ENCODE assay signal across 8 mouse cellular contexts in the genomic region with DNA sequence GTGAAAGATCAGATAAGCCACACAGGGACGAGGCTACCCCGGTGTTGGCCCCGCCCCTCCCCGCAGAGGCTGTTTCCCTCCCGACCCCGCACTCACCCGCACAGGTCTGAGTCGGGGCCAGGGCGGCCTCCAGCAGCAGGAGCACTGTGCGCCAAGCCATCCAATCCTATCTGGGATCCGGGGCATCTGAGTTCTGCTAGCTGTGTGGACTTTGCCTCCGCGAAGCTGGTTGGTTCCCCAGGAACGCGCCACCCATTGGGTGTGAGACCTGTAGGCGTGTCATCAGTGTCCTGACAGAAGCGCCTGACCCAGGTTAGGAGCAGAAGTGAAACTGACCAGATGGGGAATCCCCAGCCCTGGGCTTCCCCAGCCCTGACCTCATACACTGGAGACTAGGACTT. TPM values are rescaled to one million over a fixed set of nuclear protein-coding genes. Genes with fewer than 3 reads are reported as not detected.
A peak's percentile ranks its signal among the peaks of the same experiment; 100 is the strongest.
DNase-seq lines count a peak whose midpoint lies in the region; ATAC-seq lines count a peak whose summit lies in the region.

No protein-coding gene starts in this region.

- peak overlapping the region; percentile 33 for H3K4me3 ChIP-seq in embryonic facial prominence, embryonic 14.5 days (ENCODE audit: low read depth, low read length)
- peak overlapping the region; percentile 35 to 36; a peak in 3 of 4 replicates for H3K4me3 ChIP-seq in heart, embryonic 14.5 days (ENCODE audit: control insufficient read depth in 1 of 2, insufficient read depth in 1 of 2, low read depth in 1 of 2, low read length in 2 of 2)
- H3K4me3 ChIP-seq in kidney, embryonic 16.5 days (ENCODE audit: low read length) = peak overlapping the region; percentile 43

- peak overlapping the region; percentile 41 for H3K9ac ChIP-seq in embryonic facial prominence, embryonic 14.5 days (ENCODE audit: low read depth, low read length)
- peak overlapping the region; percentile 46; the same call in 1 of the 2 replicates for H3K9ac ChIP-seq in heart, embryonic 14.5 days (ENCODE audit: low read length)
- peak overlapping the region; percentile 43 for H3K9ac ChIP-seq in kidney, embryonic 16.5 days (replicated peaks; ENCODE audit: low read length)

- WGBS in embryonic facial prominence, embryonic 14.5 days = 0% methylated on average over 11 of the region's 17 CpGs
- under 1% methylated on average over 17 of the region's 17 CpGs for WGBS in heart, embryonic 14.5 days
- WGBS in kidney, embryonic 16.5 days = under 1% methylated on average over 17 of the region's 17 CpGs

- ATAC-seq in embryonic facial prominence, embryonic 14.5 days (ENCODE audit: low read depth) = no peak
- ATAC-seq in heart, embryonic 14.5 days (ENCODE audit: insufficient number of reproducible peaks, insufficient read depth, low FRiP score, low read depth) = 0 out of 2 replicates have a peak, but pooled peaks have one; percentile 23
- ATAC-seq in kidney, embryonic 16.5 days (ENCODE audit: low FRiP score, low TSS enrichment) = peak; percentile 82

- H3K4me1 ChIP-seq in embryonic facial prominence, embryonic 14.5 days (ENCODE audit: control insufficient read depth, insufficient read depth, low read length) = peaks cover 6% of the 10 kb centered on the region
- peaks cover 11 to 12% of the 10 kb centered on the region in 2 experiments; a peak in 2 of 4 replicates for H3K4me1 ChIP-seq in heart, embryonic 14.5 days (ENCODE audit: control insufficient read depth in 2 of 2, insufficient read depth in 2 of 2, low read length in 2 of 2)
- H3K4me1 ChIP-seq in kidney, embryonic 16.5 days (ENCODE audit: insufficient read depth, low read length) = peaks cover 14% of the 10 kb centered on the region

- peak overlapping the region; percentile 54 for H3K4me2 ChIP-seq in embryonic facial prominence, embryonic 14.5 days (ENCODE audit: low read depth, low read length)
- peak overlapping the region; percentile 63 for H3K4me2 ChIP-seq in heart, embryonic 14.5 days (ENCODE audit: low read length)
- peak overlapping the region; percentile 66 for H3K4me2 ChIP-seq in kidney, embryonic 16.5 days (replicated peaks; ENCODE audit: low read depth, low read length)

- no peaks in the 10 kb centered on the region for H3K36me3 ChIP-seq in embryonic facial prominence, embryonic 14.5 days (ENCODE audit: control insufficient read depth, insufficient read depth, low read length)
- no peaks in the 10 kb centered on the region for H3K36me3 ChIP-seq in heart, embryonic 14.5 days (ENCODE audit: control insufficient read depth, insufficient read depth, low read length)
- H3K36me3 ChIP-seq in kidney, embryonic 16.5 days (ENCODE audit: insufficient read depth, low read length) = no peaks in the 10 kb centered on the region

- DNase-seq in CD8-positive naive resting alpha-beta T cell, adult 2 months (ENCODE audit: low read depth in 2 of 2, low spot score in 2 of 2) = peak; percentile 58 to 63
- peak; percentile 87 for DNase-seq in adrenal gland, adult 8-10 months
- peak; percentile 44 for DNase-seq in embryonic facial prominence, embryonic 14.5 days (ENCODE audit: low spot score)
- peak; percentile 93 for DNase-seq in lung, postnatal 25 days (ENCODE audit: low spot score)
- DNase-seq in retina, postnatal 7 days (ENCODE audit: low read depth, low spot score) = peak; percentile 63
- DNase-seq in adipocyte (ENCODE audit: low spot score) = no peak

- no peak overlapping the region for H3K27ac ChIP-seq in embryonic facial prominence, embryonic 14.5 days (replicated peaks; ENCODE audit: low read depth, low read length)
- no peak overlapping the region for H3K27ac ChIP-seq in heart, embryonic 14.5 days (replicated peaks in 1 of 2; ENCODE audit: control insufficient read depth in 1 of 2, insufficient read depth in 1 of 2, low read depth in 2 of 2, low read length in 2 of 2)
- no peak overlapping the region for H3K27ac ChIP-seq in kidney, embryonic 16.5 days (ENCODE audit: low read length)

- no peaks in the 10 kb centered on the region for H3K9me3 ChIP-seq in embryonic facial prominence, embryonic 14.5 days (ENCODE audit: control insufficient read depth, low read length)
- no peaks in the 10 kb centered on the region for H3K9me3 ChIP-seq in heart, embryonic 14.5 days (ENCODE audit: control insufficient read depth, low read length)
- no peaks in the 10 kb centered on the region for H3K9me3 ChIP-seq in kidney, embryonic 16.5 days (ENCODE audit: low read length)

- H3K27me3 ChIP-seq in embryonic facial prominence, embryonic 14.5 days (replicated peaks; ENCODE audit: control insufficient read depth, insufficient read depth, low read length) = peaks cover 50% of the 10 kb centered on the region
- H3K27me3 ChIP-seq in heart, embryonic 14.5 days (ENCODE audit: control insufficient read depth, insufficient read depth, low read length) = peaks cover 46% of the 10 kb centered on the region
- H3K27me3 ChIP-seq in kidney, embryonic 16.5 days (ENCODE audit: insufficient read depth, low read length) = peaks cover 28% of the 10 kb centered on the region

RNA-seq across cellular contexts. Expression of a gene that starts 21.5 kb away (rescaled TPM):
- total RNA-seq in adrenal gland, adult 8-10 months (2022) = 100 to 1,000 TPM; 493 to 638 (median 583) TPM
- polyA plus RNA-seq in embryonic facial prominence, embryonic 14.5 days (2014; fragmentation: Nextera tagmentation; extraction: Ambion mirVana) = 20.8 and 30.8 TPM in 2 replicates
- 32.3 and 37.8 TPM in 2 replicates for polyA plus RNA-seq in heart, embryonic 14.5 days (2014; fragmentation: Nextera tagmentation; extraction: Ambion mirVana)
- polyA plus RNA-seq in kidney, embryonic 16.5 days (2015; fragmentation: Nextera tagmentation; extraction: Ambion mirVana) = 31.5 and 32.7 TPM in 2 replicates

RNA-seq across cellular contexts. Expression of a gene that starts 22.8 kb away (rescaled TPM):
- total RNA-seq in adrenal gland, adult 8-10 months (2022) = 100 to 1,000 TPM; 668 to 711 (median 693) TPM
- polyA plus RNA-seq in embryonic facial prominence, embryonic 14.5 days (2014; fragmentation: Nextera tagmentation; extraction: Ambion mirVana) = 2,078 and 2,095 TPM in 2 replicates
- polyA plus RNA-seq in heart, embryonic 14.5 days (2014; fragmentation: Nextera tagmentation; extraction: Ambion mirVana) = 1,085 and 1,186 TPM in 2 replicates
- polyA plus RNA-seq in kidney, embryonic 16.5 days (2015; fragmentation: Nextera tagmentation; extraction: Ambion mirVana) = 1,660 and 1,786 TPM in 2 replicates

RNA-seq across cellular contexts. Expression of a gene that starts 23.0 kb away (rescaled TPM):
- total RNA-seq in adrenal gland, adult 8-10 months (2022) = 10 to 100 TPM; 58.6 to 83.5 (median 69.6) TPM
- 38.6 and 41.6 TPM in 2 replicates for polyA plus RNA-seq in embryonic facial prominence, embryonic 14.5 days (2014; fragmentation: Nextera tagmentation; extraction: Ambion mirVana)
- polyA plus RNA-seq in heart, embryonic 14.5 days (2014; fragmentation: Nextera tagmentation; extraction: Ambion mirVana) = 27.6 and 30.6 TPM in 2 replicates
- polyA plus RNA-seq in kidney, embryonic 16.5 days (2015; fragmentation: Nextera tagmentation; extraction: Ambion mirVana) = 51.9 and 54.7 TPM in 2 replicates

RNA-seq across cellular contexts. Expression of a gene that starts 27.3 kb away (rescaled TPM):
- total RNA-seq in adrenal gland, adult 8-10 months (2022) = 1 to 10 TPM; 6.9 to 8.7 (median 7.6) TPM
- polyA plus RNA-seq in embryonic facial prominence, embryonic 14.5 days (2014; fragmentation: Nextera tagmentation; extraction: Ambion mirVana) = 4.4 and 5.7 TPM in 2 replicates
- polyA plus RNA-seq in heart, embryonic 14.5 days (2014; fragmentation: Nextera tagmentation; extraction: Ambion mirVana) = 3.8 and 4.6 TPM in 2 replicates
- polyA plus RNA-seq in kidney, embryonic 16.5 days (2015; fragmentation: Nextera tagmentation; extraction: Ambion mirVana) = 6.2 and 6.9 TPM in 2 replicates

RNA-seq across cellular contexts. Expression of a gene that starts 38.2 kb away (rescaled TPM):
- 10 to 100 TPM; 30.0 to 43.8 (median 35.1) TPM for total RNA-seq in adrenal gland, adult 8-10 months (2022)
- polyA plus RNA-seq in embryonic facial prominence, embryonic 14.5 days (2014; fragmentation: Nextera tagmentation; extraction: Ambion mirVana) = 15.4 and 20.2 TPM in 2 replicates
- polyA plus RNA-seq in heart, embryonic 14.5 days (2014; fragmentation: Nextera tagmentation; extraction: Ambion mirVana) = 14.7 and 15.5 TPM in 2 replicates
- 32.7 and 37.7 TPM in 2 replicates for polyA plus RNA-seq in kidney, embryonic 16.5 days (2015; fragmentation: Nextera tagmentation; extraction: Ambion mirVana)
